Mouse (Mus musculus) left cerebral cortex, postnatal 25 days (tissue): ENCODE data around the gene Hist1h2af. TPM values are rescaled to one million over a fixed set of nuclear protein-coding genes. Genes with fewer than 3 reads are reported as not detected.

ENCODE experiments used
- microRNA-seq, 2 experiments: library from miRNA; unstranded; fragments of <30 nt; microRNA quantifications; one replicate each; pipeline ENCODE4 v1.2.0; 2022
- total RNA-seq, 2 experiments: library from RNA; stranded (reverse); gene quantifications; 2 replicates each; pipeline ENCODE4 v1.2.3; 2021

The Hist1h2af gene
- total RNA-seq, 2 experiments from 2014 or later: 1.6 to 3.9 TPM

Small RNAs within 50 kb of the gene (microRNA-seq; reads per million reads assigned to microRNA genes)
- gene Gm44297 (0 reads per million in 2 experiments), gene Gm44359 (0 reads per million in 2 experiments), gene Gm44394 (0 reads per million in 2 experiments), gene n-TStga1 (0.25 to 1.0 reads per million in 2 experiments)

Other genes with a start within 250 kb of the Hist1h2af start
- gene Zfp322a, start 164.7 kb upstream of the Hist1h2af start, total RNA-seq: 10 to 100 TPM; 35.1 to 36.5 TPM
- 1 to 10 TPM; 8.3 to 8.9 TPM for gene Abt1, start 110.0 kb upstream of the Hist1h2af start, total RNA-seq
- gene Btn1a1, start 68.0 kb upstream of the Hist1h2af start, total RNA-seq: not detected
- gene Btn2a2, start 45.0 kb upstream of the Hist1h2af start, total RNA-seq: 1 to 10 TPM; 1.1 to 1.3 TPM
- 100 to 1,000 TPM; 300 to 349 TPM for gene Hist1h4h, start 2.9 kb upstream of the Hist1h2af start, total RNA-seq
- 1 to 10 TPM; 3.1 to 4.6 TPM for gene Hist1h3g, start 1.5 kb downstream of the Hist1h2af start, total RNA-seq
- gene Hist1h2bh, start 9.5 kb downstream of the Hist1h2af start, total RNA-seq: under 1 TPM; 0.57 to 0.87 TPM
- 10 to 100 TPM; 16.0 to 17.8 TPM for gene Hist1h3f, start 10.1 kb downstream of the Hist1h2af start, total RNA-seq
- gene Hist1h4f, start 17.7 kb downstream of the Hist1h2af start, total RNA-seq: 100 to 1,000 TPM; 160 to 188 TPM
- gene Hist1h1d, start 19.4 kb downstream of the Hist1h2af start, total RNA-seq: 1 to 10 TPM; 3.6 to 5.7 TPM
- 10 to 100 TPM; 41.7 to 46.6 TPM for gene Hist1h3e, start 28.5 kb downstream of the Hist1h2af start, total RNA-seq
- 1 to 10 TPM; 5.0 to 6.6 TPM for gene Hist1h2ae, start 37.3 kb downstream of the Hist1h2af start, total RNA-seq
- gene Hist1h2bg, start 37.5 kb downstream of the Hist1h2af start, total RNA-seq: 10 to 100 TPM; 82.4 to 88.3 TPM
- 10 to 100 TPM; 25.7 to 29.4 TPM for gene Hist1h2bf, start 40.3 kb downstream of the Hist1h2af start, total RNA-seq
- gene Hist1h2ad, start 40.5 kb downstream of the Hist1h2af start, total RNA-seq: 1 to 10 TPM; 9.0 to 9.1 TPM
- gene Hist1h3d, start 41.9 kb downstream of the Hist1h2af start, total RNA-seq: 10 to 100 TPM in 1 of 2 experiments, 1 to 10 TPM in 1; 7.2 to 10.5 TPM
- 100 to 1,000 TPM; 121 to 160 TPM for gene Hist1h4d, start 47.7 kb downstream of the Hist1h2af start, total RNA-seq
- gene Hist1h2be, start 87.2 kb downstream of the Hist1h2af start, total RNA-seq: 1 to 10 TPM; 7.4 to 7.7 TPM
- gene Hist1h1e, start 88.7 kb downstream of the Hist1h2af start, total RNA-seq: 10 to 100 TPM; 53.2 to 67.9 TPM
- 1 to 10 TPM; 2.1 to 2.4 TPM for gene Hist1h2ac, start 150.0 kb downstream of the Hist1h2af start, total RNA-seq
- gene Hist1h2bc, start 150.3 kb downstream of the Hist1h2af start, total RNA-seq: 10 to 100 TPM; 32.7 to 35.0 TPM
- not detected for gene Hist1h1t, start 161.9 kb downstream of the Hist1h2af start, total RNA-seq
- gene Hist1h4c, start 164.5 kb downstream of the Hist1h2af start, total RNA-seq: 100 to 1,000 TPM in 1 of 2 experiments, 10 to 100 TPM in 1; 94.8 to 129 TPM
- 1 to 10 TPM; 3.1 to 3.7 TPM for gene Hfe, start 176.9 kb downstream of the Hist1h2af start, total RNA-seq
- gene Hist1h1c, start 204.9 kb downstream of the Hist1h2af start, total RNA-seq: 10 to 100 TPM; 51.7 to 71.1 TPM
- 1 to 10 TPM; 1.9 to 2.6 TPM for gene Hist1h3c, start 211.7 kb downstream of the Hist1h2af start, total RNA-seq
- gene Hist1h2bb, start 212.8 kb downstream of the Hist1h2af start, total RNA-seq: 10 to 100 TPM; 17.5 to 23.2 TPM
- 10 to 100 TPM; 27.5 to 31.4 TPM for gene Hist1h2ab, start 217.2 kb downstream of the Hist1h2af start, total RNA-seq
- gene Hist1h3b, start 218.4 kb downstream of the Hist1h2af start, total RNA-seq: 10 to 100 TPM in 1 of 2 experiments, 1 to 10 TPM in 1; 9.3 to 14.5 TPM
- gene Hist1h4b, start 223.1 kb downstream of the Hist1h2af start, total RNA-seq: 10 to 100 TPM; 87.5 to 89.8 TPM
- gene Hist1h4a, start 227.3 kb downstream of the Hist1h2af start, total RNA-seq: 10 to 100 TPM; 47.0 to 58.8 TPM
- gene Hist1h3a, start 228.5 kb downstream of the Hist1h2af start, total RNA-seq: 10 to 100 TPM; 35.9 to 40.0 TPM
- gene Hist1h1a, start 229.8 kb downstream of the Hist1h2af start, total RNA-seq: 10 to 100 TPM; 18.2 to 29.1 TPM
- gene Trim38, start 236.0 kb downstream of the Hist1h2af start, total RNA-seq: not detected